ENCODE assay signal across 8 mouse cellular contexts in genomic region chr3:89772588-89772967, GRCm38 (mm10). TPM values are rescaled to one million over a fixed set of nuclear protein-coding genes. Genes with fewer than 3 reads are reported as not detected.
DNase-seq lines count a peak whose midpoint lies in the region; ATAC-seq and TF ChIP-seq lines count a peak whose summit lies in the region.

No protein-coding gene starts in this region.

- peak overlapping the region; percentile 99 for H3K9ac ChIP-seq in embryonic facial prominence, embryonic 15.5 days
- peak overlapping the region; percentile 99 for H3K9ac ChIP-seq in limb, embryonic 13.5 days
- H3K9ac ChIP-seq in midbrain, embryonic 15.5 days: peak overlapping the region; percentile 56

- peak overlapping the region; percentile 82 for H3K4me2 ChIP-seq in embryonic facial prominence, embryonic 15.5 days (replicated peaks)
- H3K4me2 ChIP-seq in limb, embryonic 13.5 days (replicated peaks): peak overlapping the region; percentile 92
- peak overlapping the region; percentile 88 for H3K4me2 ChIP-seq in midbrain, embryonic 15.5 days

- peak overlapping the region; percentile 96 for H3K4me3 ChIP-seq in bone marrow macrophage, adult 2 months (ENCODE audit: insufficient read depth, low read length)
- H3K4me3 ChIP-seq in embryonic facial prominence, embryonic 15.5 days (replicated peaks): peak overlapping the region; percentile 98
- H3K4me3 ChIP-seq in limb, embryonic 13.5 days: peak overlapping the region; percentile 99
- peak overlapping the region; percentile 93 for H3K4me3 ChIP-seq in midbrain, embryonic 15.5 days

- no peaks in the 10 kb centered on the region for H3K27me3 ChIP-seq in embryonic facial prominence, embryonic 15.5 days
- no peaks in the 10 kb centered on the region for H3K27me3 ChIP-seq in limb, embryonic 13.5 days
- no peaks in the 10 kb centered on the region for H3K27me3 ChIP-seq in midbrain, embryonic 15.5 days (replicated peaks)

- H3K27ac ChIP-seq in bone marrow macrophage, adult 2 months (ENCODE audit: insufficient read depth, low read depth, low read length): peak overlapping the region; percentile 91
- H3K27ac ChIP-seq in embryonic facial prominence, embryonic 15.5 days (replicated peaks): peak overlapping the region; percentile 96
- H3K27ac ChIP-seq in limb, embryonic 13.5 days: peak overlapping the region; percentile 97
- peak overlapping the region; percentile 95 for H3K27ac ChIP-seq in midbrain, embryonic 15.5 days

- peak; percentile 94 for DNase-seq in A20 (ENCODE audit: low read depth, low spot score)
- DNase-seq in heart, adult 8-10 months (ENCODE audit: low spot score): peak; percentile 80
- peak; percentile 79 to 85 for DNase-seq in kidney, adult 8-10 months
- DNase-seq in spleen, adult 18-20 months: peak; percentile 70 to 71

- peak; percentile 48 for ATAC-seq in embryonic facial prominence, embryonic 15.5 days (ENCODE audit: insufficient number of reproducible peaks, low FRiP score, low TSS enrichment, low read depth)
- ATAC-seq in limb, embryonic 13.5 days (ENCODE audit: low FRiP score, low read depth): peak; percentile 74
- peak; percentile 84 for ATAC-seq in midbrain, embryonic 15.5 days (replicated peaks)

- peaks cover 18% of the 10 kb centered on the region for H3K36me3 ChIP-seq in embryonic facial prominence, embryonic 15.5 days
- H3K36me3 ChIP-seq in limb, embryonic 13.5 days: peaks cover 18% of the 10 kb centered on the region
- peaks cover 6% of the 10 kb centered on the region; the same call in 1 of the 2 replicates for H3K36me3 ChIP-seq in midbrain, embryonic 15.5 days (replicated peaks)

- H3K4me1 ChIP-seq in bone marrow macrophage, adult 2 months (ENCODE audit: control insufficient read depth, insufficient read depth, low read length): peaks cover 29% of the 10 kb centered on the region
- H3K4me1 ChIP-seq in embryonic facial prominence, embryonic 15.5 days: peaks cover 39% of the 10 kb centered on the region
- H3K4me1 ChIP-seq in limb, embryonic 13.5 days: peaks cover 31% of the 10 kb centered on the region
- H3K4me1 ChIP-seq in midbrain, embryonic 15.5 days: peaks cover 43% of the 10 kb centered on the region

- whole genome bisulfite sequencing in embryonic facial prominence, embryonic 15.5 days: under 1% methylated on average over 17 of the region's 17 CpGs
- WGBS in limb, embryonic 13.5 days: under 1% methylated on average over 17 of the region's 17 CpGs
- under 1% methylated on average over 17 of the region's 17 CpGs for WGBS in midbrain, embryonic 15.5 days

- TF ChIP-seq CTCF in bone marrow macrophage, adult 2 months (IDR thresholded peaks at IDR 0.05; ENCODE audit: low read depth, low read length): peak; percentile 85

- H3K9me3 ChIP-seq in embryonic facial prominence, embryonic 15.5 days (replicated peaks): no peaks in the 10 kb centered on the region
- H3K9me3 ChIP-seq in limb, embryonic 13.5 days: no peaks in the 10 kb centered on the region
- H3K9me3 ChIP-seq in midbrain, embryonic 15.5 days: no peaks in the 10 kb centered on the region

- no peak for TF ChIP-seq POLR2A in bone marrow macrophage, adult 2 months (IDR thresholded peaks at IDR 0.05; ENCODE audit: borderline replicate concordance, low read depth, low read length)

RNA-seq across cellular contexts. Expression of gene Ube2q1, which starts 0.8 kb away (rescaled TPM):
- 139 and 145 TPM in 2 replicates for polyA plus RNA-seq in bone marrow macrophage, adult 2 months (2012; ENCODE audit: insufficient read depth, insufficient read length, missing spikeins)
- polyA plus RNA-seq in embryonic facial prominence, embryonic 15.5 days (2015; fragmentation: Nextera tagmentation; extraction: Ambion mirVana): 12.0 and 13.4 TPM in 2 replicates
- 10 to 100 TPM; 21.6 to 25.2 (median 23.0) TPM for total RNA-seq in heart, adult 8-10 months (2022)
- 11.3 and 11.5 TPM in 2 replicates for polyA plus RNA-seq in limb, embryonic 13.5 days (2015; fragmentation: Nextera tagmentation; extraction: Ambion mirVana)
- 13.4 and 13.8 TPM in 2 replicates for polyA plus RNA-seq in midbrain, embryonic 15.5 days (2015; fragmentation: Nextera tagmentation; extraction: Ambion mirVana)

RNA-seq across cellular contexts. Expression of gene Chrnb2, which starts 8.1 kb away (rescaled TPM):
- 0.41 and 0.52 TPM in 2 replicates for polyA plus RNA-seq in bone marrow macrophage, adult 2 months (2012; ENCODE audit: insufficient read depth, insufficient read length, missing spikeins)
- polyA plus RNA-seq in embryonic facial prominence, embryonic 15.5 days (2015; fragmentation: Nextera tagmentation; extraction: Ambion mirVana): 0.74 and 0.89 TPM in 2 replicates
- under 1 TPM; 0.11 to 0.22 (median 0.16) TPM for total RNA-seq in heart, adult 8-10 months (2022)
- 0.43 and 0.63 TPM in 2 replicates for polyA plus RNA-seq in limb, embryonic 13.5 days (2015; fragmentation: Nextera tagmentation; extraction: Ambion mirVana)
- 31.6 and 33.4 TPM in 2 replicates for polyA plus RNA-seq in midbrain, embryonic 15.5 days (2015; fragmentation: Nextera tagmentation; extraction: Ambion mirVana)

RNA-seq across cellular contexts. Expression of gene Adar, which starts 57.8 kb away (rescaled TPM):
- 57.9 and 61.1 TPM in 2 replicates for polyA plus RNA-seq in bone marrow macrophage, adult 2 months (2012; ENCODE audit: insufficient read depth, insufficient read length, missing spikeins)
- 10.0 and 11.5 TPM in 2 replicates for polyA plus RNA-seq in embryonic facial prominence, embryonic 15.5 days (2015; fragmentation: Nextera tagmentation; extraction: Ambion mirVana)
- total RNA-seq in heart, adult 8-10 months (2022): 10 to 100 TPM; 10.8 to 13.0 (median 12.4) TPM
- polyA plus RNA-seq in limb, embryonic 13.5 days (2015; fragmentation: Nextera tagmentation; extraction: Ambion mirVana): 11.2 and 12.4 TPM in 2 replicates
- 33.3 and 33.4 TPM in 2 replicates for polyA plus RNA-seq in midbrain, embryonic 15.5 days (2015; fragmentation: Nextera tagmentation; extraction: Ambion mirVana)

RNA-seq across cellular contexts. Expression of gene She, which starts 58.6 kb away (rescaled TPM):
- polyA plus RNA-seq in bone marrow macrophage, adult 2 months (2012; ENCODE audit: insufficient read depth, insufficient read length, missing spikeins): not detected in 2 replicates
- 3.5 and 4.0 TPM in 2 replicates for polyA plus RNA-seq in embryonic facial prominence, embryonic 15.5 days (2015; fragmentation: Nextera tagmentation; extraction: Ambion mirVana)
- 10 to 100 TPM in 3 of 4 experiments, 1 to 10 TPM in 1; 8.5 to 14.1 (median 12.4) TPM for total RNA-seq in heart, adult 8-10 months (2022)
- polyA plus RNA-seq in limb, embryonic 13.5 days (2015; fragmentation: Nextera tagmentation; extraction: Ambion mirVana): 3.1 and 3.6 TPM in 2 replicates
- polyA plus RNA-seq in midbrain, embryonic 15.5 days (2015; fragmentation: Nextera tagmentation; extraction: Ambion mirVana): 1.6 TPM in 2 replicates

Comparison
In these comparisons a context has a peak if more than half of its experiments do, and no peak if none do; other contexts are left out.
1. Peak in every context shown above with its lines: DNase-seq, ATAC-seq, H3K4me3 ChIP-seq and H3K27ac ChIP-seq.
2. RNA of gene Chrnb2, which starts 8.1 kb away (polyA plus RNA-seq): 31.6 to 33.4 TPM in midbrain, embryonic 15.5 days; 0.74 to 0.89 TPM in embryonic facial prominence, embryonic 15.5 days, 0.41 to 0.52 TPM in bone marrow macrophage, adult 2 months and 0.43 to 0.63 TPM in limb, embryonic 13.5 days; every median in the first group is over 10 times any median in the second.